Mouse (Mus musculus): ENCODE results near the gene Tmc2. TPM values are rescaled to one million over a fixed set of nuclear protein-coding genes. Genes with fewer than 3 reads are reported as not detected.

The Tmc2 gene
- polyA plus RNA-seq, 1 experiment = not detected

- Histone ChIP-seq H3K4me3 (replicated peaks; ENCODE audit: extremely low read depth, low read depth, low read length) (peak within 1 kb of the TSS; percentile 79), H3K4me1 (ENCODE audit: control insufficient read depth, insufficient read depth, low read length) (peaks cover 3% of the 10 kb centered on the region; the same call in 1 of the 2 replicates)
- WGBS = under 1% methylated on average over 68 of the region's 68 CpGs
- peak; percentile 97 for TF ChIP-seq POLR2A (IDR thresholded peaks at IDR 0.05; ENCODE audit: borderline replicate concordance, extremely low read depth, low read depth, low read length)
- TF ChIP-seq CTCF (IDR thresholded peaks at IDR 0.05; ENCODE audit: insufficient read depth, low read length) = no peak
- peak; percentile 98 for DNase-seq
Observed at GRCm38 (mm10) chr2:130274149-130274861, 79.3 kb downstream of the Tmc2 start, which contains the start of gene Nop56. TSS of gene Nop56 (plus strand) at chr2:130274430.

GRCm38 (mm10) chr2:130274862-130275261, 79.9 kb downstream of the Tmc2 start:
- TF ChIP-seq CTCF (IDR thresholded peaks at IDR 0.05; ENCODE audit: insufficient read depth, low read length) (no peak), POLR2A (IDR thresholded peaks at IDR 0.05; ENCODE audit: borderline replicate concordance, extremely low read depth, low read depth, low read length) (no peak)
- 2% methylated on average over 10 of the region's 10 CpGs for WGBS
- H3K4me1 ChIP-seq (ENCODE audit: control insufficient read depth, insufficient read depth, low read length) = peaks cover 3% of the 10 kb centered on the region; the same call in 1 of the 2 replicates
- no peak for DNase-seq
- peak overlapping the region; percentile 31 for H3K4me3 ChIP-seq (replicated peaks; ENCODE audit: extremely low read depth, low read depth, low read length)

- no peak for DNase-seq
- 51% methylated on average over 6 of the region's 6 CpGs for WGBS
- no peak for TF ChIP-seq POLR2A (IDR thresholded peaks at IDR 0.05; ENCODE audit: borderline replicate concordance, extremely low read depth, low read depth, low read length)
- peak; percentile 53 for TF ChIP-seq CTCF (IDR thresholded peaks at IDR 0.05; ENCODE audit: insufficient read depth, low read length)
Observed at GRCm38 (mm10) chr2:130275649-130276048, 80.7 kb downstream of the Tmc2 start.

GRCm38 (mm10) chr2:130279600-130280091, 84.7 kb downstream of the Tmc2 start:
- DNase-seq = no peak
- Histone ChIP-seq H3K4me3 (replicated peaks; ENCODE audit: extremely low read depth, low read depth, low read length) (no peak overlapping the region), H3K4me1 (ENCODE audit: control insufficient read depth, insufficient read depth, low read length) (peaks cover 6% of the 10 kb centered on the region; the same call in 1 of the 2 replicates)
- 43% methylated on average over 8 of the region's 8 CpGs for WGBS
- TF ChIP-seq CTCF (IDR thresholded peaks at IDR 0.05; ENCODE audit: insufficient read depth, low read length) (no peak), POLR2A (IDR thresholded peaks at IDR 0.05; ENCODE audit: borderline replicate concordance, extremely low read depth, low read depth, low read length) (no peak)

More at GRCm38 (mm10) chr2:130275649-130276048, 80.7 kb downstream of the Tmc2 start:
- H3K4me1 ChIP-seq (ENCODE audit: control insufficient read depth, insufficient read depth, low read length) = peaks cover 3% of the 10 kb centered on the region; the same call in 1 of the 2 replicates
- no peak overlapping the region for H3K4me3 ChIP-seq (replicated peaks; ENCODE audit: extremely low read depth, low read depth, low read length)

GRCm38 (mm10) chr2:130280224-130280623, 85.2 kb downstream of the Tmc2 start:
- no peak for TF ChIP-seq POLR2A (IDR thresholded peaks at IDR 0.05; ENCODE audit: borderline replicate concordance, extremely low read depth, low read depth, low read length)
- TF ChIP-seq CTCF (IDR thresholded peaks at IDR 0.05; ENCODE audit: insufficient read depth, low read length) = no peak
- WGBS = 46% methylated on average over 7 of the region's 7 CpGs
- DNase-seq = no peak
- Histone ChIP-seq H3K4me3 (replicated peaks; ENCODE audit: extremely low read depth, low read depth, low read length) (no peak overlapping the region), H3K4me1 (ENCODE audit: control insufficient read depth, insufficient read depth, low read length) (peaks cover 3% of the 10 kb centered on the region; the same call in 1 of the 2 replicates)

- DNase-seq = no peak
- H3K4me3 ChIP-seq (replicated peaks; ENCODE audit: extremely low read depth, low read depth, low read length) = no peak overlapping the region
- peaks cover 3% of the 10 kb centered on the region; the same call in 1 of the 2 replicates for H3K4me1 ChIP-seq (ENCODE audit: control insufficient read depth, insufficient read depth, low read length)
- TF ChIP-seq CTCF (IDR thresholded peaks at IDR 0.05; ENCODE audit: insufficient read depth, low read length) = no peak
- TF ChIP-seq POLR2A (IDR thresholded peaks at IDR 0.05; ENCODE audit: borderline replicate concordance, extremely low read depth, low read depth, low read length) = no peak
- 67% methylated on average over 4 of the region's 4 CpGs for WGBS
Observed at GRCm38 (mm10) chr2:130280818-130281217, 85.8 kb downstream of the Tmc2 start.

GRCm38 (mm10) chr2:130283854-130284654, 89.1 kb downstream of the Tmc2 start, which contains the start of gene Idh3b:
TSS of gene Idh3b (minus strand) at chr2:130284547.
- peak within 1 kb of the TSS; percentile 90 for H3K4me3 ChIP-seq (replicated peaks; ENCODE audit: extremely low read depth, low read depth, low read length)
- H3K4me1 ChIP-seq (ENCODE audit: control insufficient read depth, insufficient read depth, low read length) = peaks cover 3% of the 10 kb centered on the region; the same call in 1 of the 2 replicates
- DNase-seq = peak; percentile 87
- no peak for TF ChIP-seq CTCF (IDR thresholded peaks at IDR 0.05; ENCODE audit: insufficient read depth, low read length)
- TF ChIP-seq POLR2A (IDR thresholded peaks at IDR 0.05; ENCODE audit: borderline replicate concordance, extremely low read depth, low read depth, low read length) = peak; percentile 77; the same call in 1 of the 2 replicates
- under 1% methylated on average over 51 of the region's 51 CpGs for WGBS

- 57% methylated on average over 4 of the region's 4 CpGs for WGBS
- no peaks in the 10 kb centered on the region for H3K4me1 ChIP-seq (ENCODE audit: control insufficient read depth, insufficient read depth, low read length)
- H3K4me3 ChIP-seq (replicated peaks; ENCODE audit: extremely low read depth, low read depth, low read length) = no peak overlapping the region
- TF ChIP-seq CTCF (IDR thresholded peaks at IDR 0.05; ENCODE audit: insufficient read depth, low read length) = no peak
- no peak for TF ChIP-seq POLR2A (IDR thresholded peaks at IDR 0.05; ENCODE audit: borderline replicate concordance, extremely low read depth, low read depth, low read length)
- DNase-seq = no peak
Observed at GRCm38 (mm10) chr2:130289086-130289485, 94.1 kb downstream of the Tmc2 start.

GRCm38 (mm10) chr2:130291434-130291833, 96.4 kb downstream of the Tmc2 start:
- peak; percentile 48 for DNase-seq

More at GRCm38 (mm10) chr2:130291434-130291833, 96.4 kb downstream of the Tmc2 start:
- Histone ChIP-seq H3K4me3 (replicated peaks; ENCODE audit: extremely low read depth, low read depth, low read length) (no peak overlapping the region), H3K4me1 (ENCODE audit: control insufficient read depth, insufficient read depth, low read length) (peaks cover 3% of the 10 kb centered on the region; the same call in 1 of the 2 replicates)
- TF ChIP-seq POLR2A (IDR thresholded peaks at IDR 0.05; ENCODE audit: borderline replicate concordance, extremely low read depth, low read depth, low read length) = no peak
- peak; percentile 67 for TF ChIP-seq CTCF (IDR thresholded peaks at IDR 0.05; ENCODE audit: insufficient read depth, low read length)
- WGBS = 4% methylated on average over 8 of the region's 8 CpGs

Measured in lung, adult 2 months (tissue).